Mouse (Mus musculus) midbrain, embryonic 10.5 days (tissue): ENCODE data around the gene Stat5b. TPM values are rescaled to one million over a fixed set of nuclear protein-coding genes. Genes with fewer than 3 reads are reported as not detected.
"Not testable (repeated sequence)": the region's sequence is repeated elsewhere in the genome, so short reads cannot be mapped to it uniquely, and the experiment has no call there.

Experiments
- DNase-seq: peaks from one replicate; pipeline ENCODE4 v3.0.0-alpha.2; 2017; ENCODE audit warnings: low spot score
- H3K27ac ChIP-seq: fragments of 300-500 bp; sonication (generic); replicated peaks from 2 replicates; pipeline ENCODE4 v1.5.1; 2016; ENCODE audit warnings: mild to moderate bottlenecking
- H3K27me3 ChIP-seq: fragments of 300-500 bp; sonication (generic); 2 replicates; pipeline ENCODE4 v1.6.1; 2016; ENCODE audit warnings: low read depth, mild to moderate bottlenecking; ENCODE audit not compliant: poor library complexity, severe bottlenecking
- H3K36me3 ChIP-seq: fragments of 300-500 bp; sonication (generic); 2 replicates; pipeline ENCODE4 v1.6.1; 2016; ENCODE audit warnings: mild to moderate bottlenecking, moderate library complexity
- H3K4me1 ChIP-seq: fragments of 300-500 bp; sonication (generic); 2 replicates; pipeline ENCODE4 v1.6.1; 2016
- H3K4me3 ChIP-seq: fragments of 300-500 bp; sonication (generic); 2 replicates; pipeline ENCODE4 v1.5.1; 2016; ENCODE audit warnings: mild to moderate bottlenecking, moderate library complexity
- H3K9me3 ChIP-seq: fragments of 300-500 bp; sonication (generic); replicated peaks from 2 replicates; pipeline ENCODE4 v1.6.1; 2016; ENCODE audit warnings: mild to moderate bottlenecking
- WGBS: fragments of 180-500 bp; shearing (Covaris S2); methylation state at CpG from one replicate; pipeline ENCODE4 v1.1.7; 2016; 5-methylcytosine and 5-hydroxymethylcytosine counted together
- polyA plus RNA-seq: library from polyadenylated mRNA; unstranded; fragments of >200 nt; fragmentation: Nextera tagmentation; extraction: Ambion mirVana; gene quantifications from 2 replicates; pipeline ENCODE4 v1.2.1, GENCODE M21; 2016

Stat5b gene
- polyA plus RNA-seq, 1 experiment from 2014 or later = 15.0 TPM

DNA sequence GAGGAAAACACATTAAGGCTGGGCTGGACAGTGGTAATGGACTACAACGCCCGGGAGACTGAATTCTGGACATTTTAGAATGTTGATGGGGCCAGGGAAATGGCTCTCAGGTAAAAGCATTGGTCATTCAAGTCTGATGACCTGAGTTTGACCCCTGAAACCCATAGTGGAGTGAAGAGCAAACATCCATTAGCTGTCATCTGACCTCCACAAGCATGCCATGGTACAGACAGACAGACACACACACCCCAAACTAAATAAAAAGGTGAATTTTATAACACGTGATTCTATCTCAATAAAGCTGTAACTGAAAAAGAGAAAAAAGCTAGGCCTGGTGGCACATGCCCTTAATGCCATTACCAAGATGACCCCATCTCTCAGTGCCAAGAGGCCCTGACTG lies 34.2 kb downstream of the Stat5b start:
- WGBS = 95% methylated on average over 3 of the region's 3 CpGs
- DNase-seq = no peak
- Histone ChIP-seq H3K9me3 (no peaks in the 10 kb centered on the region; the same call in 1 of the 2 replicates), H3K4me1 (peaks cover 4% of the 10 kb centered on the region), H3K27ac (no peak overlapping the region), H3K4me3 (no peak overlapping the region), H3K36me3 (no peaks in the 10 kb centered on the region), H3K27me3 (no peaks in the 10 kb centered on the region)

DNA sequence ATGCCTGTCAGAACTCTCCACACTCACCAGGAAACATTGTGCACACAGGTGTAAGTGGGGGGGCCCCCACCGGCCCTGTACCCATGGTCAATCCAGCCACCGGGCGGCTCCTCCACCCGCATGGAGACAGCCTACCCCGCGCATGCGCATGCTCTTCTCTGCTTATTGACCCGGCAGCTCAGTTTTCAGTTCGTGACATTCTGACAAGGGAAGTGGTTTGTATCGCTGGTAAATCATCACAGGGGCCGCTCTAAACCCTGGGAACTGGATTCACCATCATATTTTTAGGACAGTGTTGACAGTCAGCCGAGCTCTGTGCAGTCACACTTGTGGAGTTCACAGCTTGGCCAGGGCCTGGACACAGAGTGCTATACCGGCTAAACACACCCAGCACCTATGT lies 36.0 kb downstream of the Stat5b start:
- no peaks in the 10 kb centered on the region; the same call in 1 of the 2 replicates for H3K9me3 ChIP-seq
- no peaks in the 10 kb centered on the region for H3K27me3 ChIP-seq
- 83% methylated on average over 13 of the region's 13 CpGs for WGBS
- no peak for DNase-seq
- H3K36me3 ChIP-seq = no peaks in the 10 kb centered on the region
- H3K4me3 ChIP-seq = no peak overlapping the region
- H3K4me1 ChIP-seq = peaks cover 4% of the 10 kb centered on the region
- H3K27ac ChIP-seq = no peak overlapping the region

DNA sequence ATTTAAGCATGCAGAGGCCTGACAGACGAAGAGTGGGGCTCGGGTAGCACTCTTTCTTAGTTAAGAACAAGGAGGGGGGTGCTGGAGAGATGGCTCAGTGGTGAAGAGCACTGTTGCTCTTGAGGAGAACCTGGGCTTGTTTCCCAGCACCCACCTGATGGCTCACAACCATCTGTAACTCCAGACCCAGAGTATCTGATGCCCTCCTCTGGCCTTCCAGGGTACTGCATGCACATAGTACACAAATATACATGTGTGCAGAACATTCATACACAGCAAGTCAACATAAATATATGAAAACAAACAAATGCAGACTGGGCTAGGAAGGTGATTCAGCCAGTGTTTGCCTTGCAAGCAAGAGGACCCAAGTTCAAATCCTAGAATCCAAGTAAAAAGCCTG lies 39.4 kb downstream of the Stat5b start:
- WGBS = 93% methylated on average over 2 of the region's 2 CpGs
- Histone ChIP-seq H3K9me3 (no peaks in the 10 kb centered on the region; the same call in 1 of the 2 replicates), H3K36me3 (no peaks in the 10 kb centered on the region), H3K27ac (no peak overlapping the region), H3K4me1 (peaks cover 7% of the 10 kb centered on the region; the same call in 1 of the 2 replicates), H3K27me3 (no peaks in the 10 kb centered on the region), H3K4me3 (no peak overlapping the region)
- no peak for DNase-seq

DNA sequence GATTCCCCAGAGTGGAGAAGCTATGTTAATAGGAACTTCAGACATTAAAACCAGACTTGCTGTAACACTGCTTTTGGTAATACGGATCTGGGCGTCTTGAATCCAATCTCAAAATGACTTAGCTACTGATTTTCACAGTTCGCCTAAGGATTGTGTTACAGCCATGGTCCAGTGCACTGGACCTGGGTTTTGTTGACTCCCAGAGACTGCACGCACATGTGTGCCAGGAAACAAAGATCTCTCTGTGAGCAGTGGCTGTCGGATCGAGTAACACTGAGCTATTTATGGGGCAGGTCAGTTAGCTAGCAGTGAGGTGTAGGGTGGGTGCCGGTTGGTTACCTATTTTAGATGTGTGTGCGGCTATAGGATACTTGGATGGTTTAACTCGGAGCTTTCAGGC lies 40.0 kb downstream of the Stat5b start:
- 87% methylated on average over 9 of the region's 9 CpGs for WGBS
- H3K36me3 ChIP-seq = no peaks in the 10 kb centered on the region
- H3K9me3 ChIP-seq = no peaks in the 10 kb centered on the region; the same call in 1 of the 2 replicates
- no peak overlapping the region for H3K27ac ChIP-seq
- DNase-seq = no peak
- H3K4me3 ChIP-seq = no peak overlapping the region
- H3K27me3 ChIP-seq = no peaks in the 10 kb centered on the region
- peaks cover 7% of the 10 kb centered on the region; the same call in 1 of the 2 replicates for H3K4me1 ChIP-seq

DNA sequence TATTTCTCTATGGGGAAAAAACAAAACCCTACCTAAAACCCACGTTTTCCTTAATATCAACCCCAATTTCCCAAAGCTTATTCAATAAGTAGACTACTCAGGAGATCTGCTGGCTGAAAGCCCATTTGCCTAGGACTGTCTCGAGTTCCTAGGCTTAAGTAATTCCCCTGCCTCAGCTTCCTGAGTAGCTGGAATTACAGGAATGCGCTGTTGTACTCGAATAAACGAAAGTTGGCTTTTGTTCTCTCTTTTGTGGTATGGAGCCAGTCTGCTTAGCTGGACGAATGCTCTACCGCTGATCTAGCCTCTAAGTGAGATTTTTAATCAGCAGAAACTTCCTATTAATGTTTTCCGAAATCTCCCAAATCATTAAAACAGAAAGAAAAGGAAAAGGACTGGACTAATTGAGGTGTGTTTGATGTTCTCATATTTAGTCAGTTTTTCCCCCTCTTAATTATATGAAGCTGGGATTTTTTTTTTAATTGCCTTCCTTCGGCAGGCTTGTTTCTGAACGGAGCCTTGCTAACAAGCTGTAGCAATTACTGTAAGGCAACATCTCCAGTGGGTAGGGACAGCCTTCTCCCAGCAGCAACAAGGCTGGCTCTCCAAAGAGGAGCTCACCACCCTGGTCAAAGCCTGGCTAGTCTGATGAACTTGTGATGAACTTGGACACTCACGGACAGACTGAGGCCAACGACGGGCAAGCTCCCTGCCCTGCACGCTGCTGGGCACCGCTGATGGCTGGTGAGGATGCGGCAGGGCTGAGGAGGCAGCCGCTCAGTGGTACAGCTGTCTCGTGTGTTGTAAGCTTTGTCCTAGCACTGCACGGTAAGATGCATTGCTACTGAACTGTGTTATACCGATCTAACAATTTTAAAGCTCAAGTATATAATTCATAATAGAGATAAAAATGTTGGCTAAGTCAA lies 43.9 kb downstream of the Stat5b start:
- H3K27ac ChIP-seq = no peak overlapping the region
- H3K27me3 ChIP-seq = no peaks in the 10 kb centered on the region
- 0 out of 2 replicates have a peak, but pooled peaks cover 3% of the 10 kb centered on the region for H3K4me1 ChIP-seq
- no peak overlapping the region for H3K4me3 ChIP-seq
- WGBS = 80% methylated on average over 20 of the region's 20 CpGs
- H3K36me3 ChIP-seq = peaks cover 34% of the 10 kb centered on the region
- H3K9me3 ChIP-seq = no peaks in the 10 kb centered on the region; the same call in 1 of the 2 replicates
- no peak for DNase-seq

DNA sequence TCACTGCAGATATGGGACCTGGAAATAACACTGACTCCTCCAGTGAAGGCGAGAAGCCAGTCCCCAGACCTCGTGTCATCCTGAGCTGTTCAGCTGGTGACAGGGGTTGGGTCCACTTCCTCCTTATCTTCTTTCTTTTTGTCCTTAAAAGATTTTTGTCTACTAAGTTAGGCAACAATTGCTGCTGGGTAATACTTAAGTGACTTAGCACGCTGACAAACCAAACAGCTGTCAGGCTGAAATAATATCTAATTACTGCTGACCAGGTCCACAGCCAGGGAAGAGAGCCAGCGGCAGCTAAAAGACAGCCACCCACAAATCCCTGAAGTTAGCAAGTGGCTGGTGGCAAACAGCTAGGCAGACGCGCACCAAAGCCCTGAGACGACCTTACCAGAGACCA lies 45.0 kb downstream of the Stat5b start:
- Histone ChIP-seq H3K9me3 (no peaks in the 10 kb centered on the region), H3K27ac (no peak overlapping the region), H3K4me1 (0 out of 2 replicates have a peak, but pooled peaks cover 3% of the 10 kb centered on the region), H3K4me3 (no peak overlapping the region), H3K36me3 (peaks cover 44% of the 10 kb centered on the region), H3K27me3 (no peaks in the 10 kb centered on the region)
- DNase-seq = no peak
- 84% methylated on average over 7 of the region's 7 CpGs for WGBS

DNA sequence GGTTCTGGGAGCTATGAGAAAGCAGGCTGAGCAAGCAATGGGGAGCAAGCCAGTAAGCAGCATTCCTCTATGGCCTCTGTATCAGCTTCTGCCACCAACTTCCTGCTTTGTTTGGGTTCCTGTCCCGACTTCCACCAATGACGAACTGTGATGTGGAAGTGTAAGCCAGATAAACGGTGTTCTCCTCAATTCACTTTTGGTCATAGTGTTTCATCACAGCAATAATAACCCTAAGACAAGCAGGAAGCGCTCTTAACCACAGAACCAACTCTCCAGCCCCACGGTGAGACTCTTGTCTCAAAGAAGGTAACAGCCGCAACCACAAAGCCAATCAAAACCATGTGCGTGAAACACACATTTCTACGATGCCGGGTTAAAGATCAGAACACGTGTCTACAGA lies 46.1 kb downstream of the Stat5b start:
- WGBS = 95% methylated on average over 10 of the region's 10 CpGs

DNA sequence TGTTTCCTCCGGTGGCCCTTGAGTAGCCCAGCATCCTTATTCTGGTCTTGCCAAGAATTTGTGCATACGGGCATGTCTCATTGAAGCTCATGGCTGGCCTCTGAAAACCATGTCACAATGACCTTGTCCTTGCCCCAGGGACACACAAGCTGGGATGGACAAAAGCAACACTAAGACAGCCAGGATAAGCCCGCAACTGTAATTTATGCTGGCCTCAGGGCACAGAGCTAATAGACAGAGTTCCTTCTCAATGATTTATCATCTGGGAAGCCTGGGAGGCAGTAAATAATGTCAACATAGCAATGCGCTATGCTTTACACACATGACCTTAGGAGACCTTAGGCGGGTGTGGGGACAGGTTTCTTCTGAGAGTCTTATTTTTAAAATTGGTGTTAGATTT lies 51.1 kb downstream of the Stat5b start:
- peaks cover 56% of the 10 kb centered on the region for H3K36me3 ChIP-seq
- no peak overlapping the region for H3K27ac ChIP-seq
- 89% methylated on average over 5 of the region's 5 CpGs for WGBS
- H3K9me3 ChIP-seq = no peaks in the 10 kb centered on the region
- no peaks in the 10 kb centered on the region for H3K4me1 ChIP-seq
- H3K27me3 ChIP-seq = no peaks in the 10 kb centered on the region
- no peak overlapping the region for H3K4me3 ChIP-seq
- no peak for DNase-seq

More for the DNA sequence above, 46.1 kb downstream of the Stat5b start:
- DNase-seq = no peak
- Histone ChIP-seq H3K27me3 (no peaks in the 10 kb centered on the region), H3K4me1 (0 out of 2 replicates have a peak, but pooled peaks cover 3% of the 10 kb centered on the region), H3K4me3 (no peak overlapping the region), H3K27ac (no peak overlapping the region), H3K9me3 (no peaks in the 10 kb centered on the region), H3K36me3 (peaks cover 48% of the 10 kb centered on the region)

DNA sequence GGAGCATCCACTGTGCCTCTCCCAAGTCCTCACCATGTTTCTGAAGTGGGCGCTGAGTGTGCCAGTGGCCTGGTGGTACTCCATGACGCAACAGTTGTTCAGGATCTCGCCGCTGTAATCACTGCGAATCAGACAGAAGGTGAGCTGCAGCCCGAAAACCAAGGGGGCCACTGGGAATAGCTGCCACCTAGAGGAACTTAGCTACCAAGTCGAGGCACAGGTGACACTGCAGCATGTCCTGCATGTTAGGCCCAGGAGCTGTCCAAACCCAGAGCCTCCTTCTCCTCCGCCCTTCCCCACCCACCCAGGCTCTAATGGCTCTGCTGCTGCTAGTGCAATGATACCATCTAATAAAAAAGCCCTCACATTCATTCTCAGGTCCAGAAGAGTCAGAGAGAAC lies 53.9 kb downstream of the Stat5b start:
- no peak overlapping the region for H3K27ac ChIP-seq
- H3K9me3 ChIP-seq = no peaks in the 10 kb centered on the region
- H3K4me3 ChIP-seq = no peak overlapping the region
- DNase-seq = no peak
- no peaks in the 10 kb centered on the region for H3K4me1 ChIP-seq
- 64% methylated on average over 8 of the region's 8 CpGs for WGBS
- H3K36me3 ChIP-seq = peaks cover 28% of the 10 kb centered on the region
- no peaks in the 10 kb centered on the region for H3K27me3 ChIP-seq

DNA sequence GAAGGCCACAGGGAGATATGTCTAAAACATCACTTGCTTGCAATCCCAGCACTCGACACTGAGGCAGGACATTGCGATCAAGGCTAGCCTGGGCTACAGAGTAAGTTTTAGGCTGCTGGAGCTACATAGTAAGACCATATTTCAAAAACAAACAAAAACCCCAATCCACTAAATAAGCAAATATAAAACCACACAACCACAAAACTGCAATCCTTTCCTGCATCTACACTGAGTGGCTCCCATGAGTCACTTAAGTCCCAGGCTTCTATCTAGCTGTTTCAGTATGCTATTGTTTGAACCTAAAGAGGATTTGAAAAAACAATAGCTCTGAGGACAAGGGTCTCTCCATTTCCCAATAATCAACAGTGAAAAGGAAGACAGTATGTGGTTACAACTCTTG lies 55.1 kb downstream of the Stat5b start:
- DNase-seq = no peak
- peaks cover 24% of the 10 kb centered on the region for H3K36me3 ChIP-seq
- H3K27ac ChIP-seq = no peak overlapping the region
- no peaks in the 10 kb centered on the region for H3K9me3 ChIP-seq
- 100% methylated on average over 2 of the region's 2 CpGs for WGBS
- no peaks in the 10 kb centered on the region for H3K27me3 ChIP-seq
- no peaks in the 10 kb centered on the region for H3K4me1 ChIP-seq
- no peak overlapping the region for H3K4me3 ChIP-seq

DNA sequence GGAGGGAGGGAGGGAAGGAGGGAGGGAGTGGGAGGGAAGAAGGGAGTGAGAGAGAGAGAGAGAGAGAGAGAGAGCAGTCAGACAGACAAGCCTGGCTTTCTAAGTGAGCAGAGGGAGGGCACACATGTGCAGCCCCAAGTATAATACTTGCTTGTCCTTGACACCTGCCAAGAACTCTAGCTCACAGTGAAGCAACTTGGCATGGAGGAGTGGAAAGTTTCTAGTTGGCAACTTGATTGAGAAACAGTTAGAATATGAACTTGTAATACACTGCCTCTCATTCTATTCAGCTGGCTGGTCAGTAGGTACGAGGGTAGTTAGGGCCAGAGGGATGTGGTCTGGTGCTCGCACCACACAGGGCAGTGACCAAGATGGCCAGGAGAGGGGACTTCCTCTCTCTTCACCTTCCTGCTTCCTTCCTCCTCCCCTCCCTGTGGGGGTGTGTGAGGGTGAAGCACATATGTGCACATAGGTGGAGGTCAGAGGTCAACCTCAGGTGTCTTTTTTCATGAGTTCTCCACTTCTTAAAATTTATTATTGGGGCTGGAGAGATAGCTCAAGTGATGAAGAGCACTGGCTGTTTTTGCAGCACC lies 59.0 kb downstream of the Stat5b start:
- Histone ChIP-seq H3K27ac (no peak overlapping the region), H3K27me3 (no peaks in the 10 kb centered on the region), H3K36me3 (peaks cover 33% of the 10 kb centered on the region), H3K9me3 (no peaks in the 10 kb centered on the region), H3K4me3 (no peak overlapping the region), H3K4me1 (peaks cover 8% of the 10 kb centered on the region)
- 94% methylated on average over 2 of the region's 2 CpGs for WGBS
- no peak for DNase-seq

DNA sequence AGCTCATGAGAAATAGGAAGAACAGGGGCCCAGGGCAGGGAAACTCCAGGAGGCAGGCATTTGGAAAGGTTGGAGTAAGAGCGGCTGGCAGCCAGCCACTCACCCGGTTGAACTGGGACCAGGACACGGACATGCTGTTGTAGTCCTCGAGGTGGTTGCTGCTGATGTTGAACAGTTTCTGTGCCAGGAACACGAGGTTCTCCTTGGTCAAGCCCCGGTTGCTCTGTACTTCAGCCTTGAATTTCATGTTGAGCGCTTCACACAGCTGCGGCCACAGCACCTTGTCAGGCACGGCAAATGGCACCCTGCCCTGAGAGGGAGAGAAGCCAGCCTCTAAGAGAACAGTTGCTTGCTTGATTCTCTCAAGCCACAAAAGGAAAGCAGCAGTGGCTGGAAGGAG lies 59.9 kb downstream of the Stat5b start:
- DNase-seq, H3K9me3 ChIP-seq, H3K27me3 ChIP-seq, H3K27ac ChIP-seq, H3K4me3 ChIP-seq: not testable (repeated sequence)
- Histone ChIP-seq H3K4me1 (peaks cover 12% of the 10 kb centered on the region), H3K36me3 (peaks cover 33% of the 10 kb centered on the region)
- 87% methylated on average over 9 of the region's 9 CpGs for whole genome bisulfite sequencing

DNA sequence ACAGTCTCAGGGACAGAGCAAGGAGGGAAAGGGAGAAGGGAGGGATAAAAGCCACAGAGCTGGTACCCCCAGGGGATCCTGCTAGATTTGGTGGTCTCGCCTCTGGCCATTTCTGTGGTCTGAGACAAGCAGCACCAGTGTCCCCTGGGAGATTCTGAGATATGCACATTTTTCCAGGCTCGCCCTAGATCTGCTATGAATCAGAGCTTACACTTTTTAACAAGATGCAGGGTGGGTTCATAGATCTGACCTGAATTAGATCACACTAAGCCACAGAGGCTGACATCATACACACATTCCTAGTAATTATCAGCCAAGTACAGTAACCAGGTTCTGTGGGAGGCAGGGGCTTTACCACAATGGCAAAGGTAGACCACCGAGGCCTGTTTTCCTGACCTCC lies 60.8 kb downstream of the Stat5b start:
- H3K27me3 ChIP-seq = no peaks in the 10 kb centered on the region
- H3K36me3 ChIP-seq = peaks cover 33% of the 10 kb centered on the region
- no peak for DNase-seq
- no peak overlapping the region for H3K4me3 ChIP-seq
- peaks cover 12% of the 10 kb centered on the region for H3K4me1 ChIP-seq
- H3K27ac ChIP-seq = no peak overlapping the region
- H3K9me3 ChIP-seq = no peaks in the 10 kb centered on the region
- 86% methylated on average over 3 of the region's 3 CpGs for WGBS
